ENCODE assay signal across 9 mouse cellular contexts in genomic region chr9:115163031-115163430, GRCm38 (mm10).
DNase-seq lines count a peak whose midpoint lies in the region; ATAC-seq lines count a peak whose summit lies in the region.
"Had no signal": no experiment of that assay in that cellular context is flagged by ENCODE, and none has a peak within 500 bp of the region (broad histone marks: within the 10 kb centered on the region; RNA-seq: fewer than 3 reads in every experiment).

No protein-coding gene starts in this region.

- no peak overlapping the region for H3K4me2 ChIP-seq in embryonic facial prominence, embryonic 14.5 days (ENCODE audit: low read depth, low read length)
- H3K4me2 ChIP-seq in heart, embryonic 14.5 days (ENCODE audit: low read length): no peak overlapping the region
- no peak overlapping the region for H3K4me2 ChIP-seq in kidney, embryonic 16.5 days (replicated peaks; ENCODE audit: low read depth, low read length)
- H3K4me2 ChIP-seq in liver, embryonic 16.5 days (ENCODE audit: low read depth, low read length): no peak overlapping the region

- no peaks in the 10 kb centered on the region for H3K4me1 ChIP-seq in embryonic facial prominence, embryonic 14.5 days (ENCODE audit: control insufficient read depth, insufficient read depth, low read length)
- peaks cover 18 to 23% of the 10 kb centered on the region in 2 experiments for H3K4me1 ChIP-seq in heart, embryonic 14.5 days (ENCODE audit: control insufficient read depth in 2 of 2, insufficient read depth in 2 of 2, low read length in 2 of 2)
- no peaks in the 10 kb centered on the region for H3K4me1 ChIP-seq in kidney, embryonic 16.5 days (ENCODE audit: insufficient read depth, low read length)
- peaks cover 23% of the 10 kb centered on the region for H3K4me1 ChIP-seq in liver, embryonic 16.5 days (ENCODE audit: control insufficient read depth, low read depth, low read length)

- no peak overlapping the region for H3K9ac ChIP-seq in embryonic facial prominence, embryonic 14.5 days (ENCODE audit: low read depth, low read length)
- no peak overlapping the region for H3K9ac ChIP-seq in heart, embryonic 14.5 days (ENCODE audit: low read length)
- no peak overlapping the region for H3K9ac ChIP-seq in kidney, embryonic 16.5 days (replicated peaks; ENCODE audit: low read length)
- H3K9ac ChIP-seq in liver, embryonic 16.5 days (ENCODE audit: low read depth, low read length): no peak overlapping the region

- no peaks in the 10 kb centered on the region for H3K36me3 ChIP-seq in embryonic facial prominence, embryonic 14.5 days (ENCODE audit: control insufficient read depth, insufficient read depth, low read length)
- no peaks in the 10 kb centered on the region for H3K36me3 ChIP-seq in heart, embryonic 14.5 days (ENCODE audit: control insufficient read depth, insufficient read depth, low read length)
- H3K36me3 ChIP-seq in kidney, embryonic 16.5 days (ENCODE audit: insufficient read depth, low read length): no peaks in the 10 kb centered on the region
- no peaks in the 10 kb centered on the region for H3K36me3 ChIP-seq in liver, embryonic 16.5 days (ENCODE audit: control insufficient read depth, insufficient read depth)

- H3K9me3 ChIP-seq in embryonic facial prominence, embryonic 14.5 days (ENCODE audit: control insufficient read depth, low read length): no peaks in the 10 kb centered on the region
- H3K9me3 ChIP-seq in heart, embryonic 14.5 days (ENCODE audit: control insufficient read depth, low read length): no peaks in the 10 kb centered on the region
- no peaks in the 10 kb centered on the region for H3K9me3 ChIP-seq in kidney, embryonic 16.5 days (ENCODE audit: low read length)
- H3K9me3 ChIP-seq in liver, embryonic 16.5 days (replicated peaks; ENCODE audit: control insufficient read depth, low read length): no peaks in the 10 kb centered on the region

- H3K4me3 ChIP-seq in embryonic facial prominence, embryonic 14.5 days (ENCODE audit: low read depth, low read length): no peak overlapping the region
- no peak overlapping the region for H3K4me3 ChIP-seq in heart, embryonic 14.5 days (ENCODE audit: control insufficient read depth in 1 of 2, insufficient read depth in 1 of 2, low read depth in 1 of 2, low read length in 2 of 2)
- H3K4me3 ChIP-seq in kidney, embryonic 16.5 days (ENCODE audit: low read length): no peak overlapping the region
- no peak overlapping the region for H3K4me3 ChIP-seq in liver, embryonic 16.5 days (ENCODE audit: low read depth, low read length)
- H3K4me3 ChIP-seq: erythroblast, embryonic 14.5 days had no signal

- WGBS in embryonic facial prominence, embryonic 14.5 days: 61% methylated on average over 5 of the region's 5 CpGs
- WGBS in heart, embryonic 14.5 days: 34% methylated on average over 5 of the region's 5 CpGs
- 76% methylated on average over 5 of the region's 5 CpGs for WGBS in kidney, embryonic 16.5 days
- 24% methylated on average over 5 of the region's 5 CpGs for WGBS in liver, embryonic 16.5 days (ENCODE audit: insufficient replicate concordance)

- DNase-seq in 416B (ENCODE audit: low read depth): peak; percentile 90
- peak; percentile 4 for DNase-seq in T-cell, adult 2 months (ENCODE audit: low spot score)
- peak; percentile 44 for DNase-seq in embryonic facial prominence, embryonic 14.5 days (ENCODE audit: low spot score)
- peak; percentile 47 for DNase-seq in ovary, postnatal 10 days (ENCODE audit: low spot score)
- peak; percentile 49 to 50 for DNase-seq in thymus, postnatal 36 days

- ATAC-seq in embryonic facial prominence, embryonic 14.5 days (ENCODE audit: low read depth): no peak
- ATAC-seq in heart, embryonic 14.5 days (ENCODE audit: insufficient number of reproducible peaks, insufficient read depth, low FRiP score, low read depth): peak; percentile 54; the same call in 1 of the 2 replicates
- ATAC-seq in kidney, embryonic 16.5 days (ENCODE audit: low FRiP score, low TSS enrichment): peak; percentile 49; the same call in 1 of the 2 replicates
- ATAC-seq in liver, embryonic 16.5 days (ENCODE audit: low read depth): peak; percentile 75

- no peaks in the 10 kb centered on the region for H3K27me3 ChIP-seq in embryonic facial prominence, embryonic 14.5 days (replicated peaks; ENCODE audit: control insufficient read depth, insufficient read depth, low read length)
- no peaks in the 10 kb centered on the region for H3K27me3 ChIP-seq in heart, embryonic 14.5 days (ENCODE audit: control insufficient read depth, insufficient read depth, low read length)
- no peaks in the 10 kb centered on the region for H3K27me3 ChIP-seq in kidney, embryonic 16.5 days (ENCODE audit: insufficient read depth, low read length)
- H3K27me3 ChIP-seq in liver, embryonic 16.5 days (ENCODE audit: control insufficient read depth, insufficient read depth, low read depth, low read length): no peaks in the 10 kb centered on the region

- no peak overlapping the region for H3K27ac ChIP-seq in embryonic facial prominence, embryonic 14.5 days (replicated peaks; ENCODE audit: low read depth, low read length)
- H3K27ac ChIP-seq in heart, embryonic 14.5 days (replicated peaks in 1 of 2; ENCODE audit: control insufficient read depth in 1 of 2, insufficient read depth in 1 of 2, low read depth in 2 of 2, low read length in 2 of 2): no peak overlapping the region
- no peak overlapping the region for H3K27ac ChIP-seq in kidney, embryonic 16.5 days (ENCODE audit: low read length)
- H3K27ac ChIP-seq in liver, embryonic 16.5 days (ENCODE audit: low read length): no peak overlapping the region; the same call in 1 of the 2 replicates

Comparison
In these comparisons a context has a peak if more than half of its experiments do, and no peak if none do; other contexts are left out.
1. DNase-seq: peak in every context shown above with its lines; median percentile 90 in 416B; 50 in thymus, postnatal 36 days; 47 in ovary, postnatal 10 days; 44 in embryonic facial prominence, embryonic 14.5 days; 4 in T-cell, adult 2 months.